ENCODE assay signal across 7 mouse cellular contexts in genomic region chr4:125703310-125703690, GRCm38 (mm10).
A peak's percentile ranks its signal among the peaks of the same experiment; 100 is the strongest.
DNase-seq lines count a peak whose midpoint lies in the region; ATAC-seq lines count a peak whose summit lies in the region.

No protein-coding gene starts in this region.

- H3K27ac ChIP-seq in heart, embryonic 11.5 days (ENCODE audit: low read depth, low read length), result no peak overlapping the region
- peak overlapping the region; percentile 36 for H3K27ac ChIP-seq in midbrain, embryonic 13.5 days

- H3K36me3 ChIP-seq in heart, embryonic 11.5 days (ENCODE audit: control insufficient read depth, insufficient read depth, low read length), result no peaks in the 10 kb centered on the region
- H3K36me3 ChIP-seq in midbrain, embryonic 13.5 days, result peaks cover 7% of the 10 kb centered on the region

- H3K4me2 ChIP-seq in heart, embryonic 11.5 days, result no peak overlapping the region
- no peak overlapping the region for H3K4me2 ChIP-seq in midbrain, embryonic 13.5 days (replicated peaks)

- H3K4me1 ChIP-seq in heart, embryonic 11.5 days (ENCODE audit: control insufficient read depth, insufficient read depth, low read length), result 0 out of 2 replicates have a peak, but pooled peaks cover 6% of the 10 kb centered on the region
- H3K4me1 ChIP-seq in midbrain, embryonic 13.5 days (replicated peaks), result peaks cover 40% of the 10 kb centered on the region

- no peaks in the 10 kb centered on the region for H3K9me3 ChIP-seq in heart, embryonic 11.5 days (replicated peaks; ENCODE audit: control insufficient read depth, low read length)
- no peaks in the 10 kb centered on the region for H3K9me3 ChIP-seq in midbrain, embryonic 13.5 days

- WGBS in heart, embryonic 11.5 days (ENCODE audit: insufficient replicate concordance), result 35% methylated on average over 4 of the region's 4 CpGs
- 45% methylated on average over 4 of the region's 4 CpGs for WGBS in midbrain, embryonic 13.5 days

- ATAC-seq in heart, embryonic 11.5 days (replicated peaks; ENCODE audit: insufficient number of reproducible peaks, low FRiP score, low TSS enrichment), result 0 out of 2 replicates have a peak, but pooled peaks have one; percentile 32
- no peak; the same call in 1 of the 2 replicates for ATAC-seq in midbrain, embryonic 13.5 days
- no peak for ATAC-seq in inflammation-experienced regulatory T-cells, adult 6 months

- H3K4me3 ChIP-seq in heart, embryonic 11.5 days (ENCODE audit: low read depth, low read length), result no peak overlapping the region
- no peak overlapping the region for H3K4me3 ChIP-seq in midbrain, embryonic 13.5 days (replicated peaks)

- peak; percentile 8 for DNase-seq in urinary bladder, postnatal 25 days (ENCODE audit: low spot score)
- DNase-seq in urinary bladder, postnatal 10 days (ENCODE audit: low spot score), result no peak
- peak; percentile 46 for DNase-seq in cerebellum, adult 9-10 months
- peak; percentile 3 to 32 for DNase-seq in kidney, postnatal 36 days

- H3K27me3 ChIP-seq in heart, embryonic 11.5 days (ENCODE audit: control insufficient read depth, insufficient read depth, low read length), result peaks cover 10% of the 10 kb centered on the region
- H3K27me3 ChIP-seq in midbrain, embryonic 13.5 days, result peaks cover 22% of the 10 kb centered on the region; the same call in 1 of the 2 replicates

- no peak overlapping the region for H3K9ac ChIP-seq in heart, embryonic 11.5 days (ENCODE audit: low read depth, low read length)
- H3K9ac ChIP-seq in midbrain, embryonic 13.5 days (replicated peaks), result no peak overlapping the region
